Mouse (Mus musculus): ENCODE results near the gene Psmb6.
"Not testable (repeated sequence)": the region's sequence is repeated elsewhere in the genome, so short reads cannot be mapped to it uniquely, and the experiment has no call there.

Psmb6 gene

GRCm38 (mm10) chr11:70523306-70523989 lies 1.7 kb upstream of the Psmb6 start:
- not testable (repeated sequence) for DNase-seq (ENCODE audit: inconsistent ontology term)

GRCm38 (mm10) chr11:70524782-70525181 lies 385 bp upstream of the Psmb6 start:
- no peak for DNase-seq (ENCODE audit: inconsistent ontology term)

GRCm38 (mm10) chr11:70525726-70526125 lies 559 bp downstream of the Psmb6 start:
- DNase-seq (ENCODE audit: inconsistent ontology term) = peak; percentile 9

- no peak for DNase-seq (ENCODE audit: inconsistent ontology term)
These were observed 1.0 kb downstream of the Psmb6 start for GRCm38 (mm10) chr11:70526211-70526610.

GRCm38 (mm10) chr11:70528610-70529009 lies 3.4 kb downstream of the Psmb6 start:
- no peak for DNase-seq (ENCODE audit: inconsistent ontology term)

GRCm38 (mm10) chr11:70531065-70531464 lies 5.9 kb downstream of the Psmb6 start:
- not testable (repeated sequence) for DNase-seq (ENCODE audit: inconsistent ontology term)

GRCm38 (mm10) chr11:70532839-70533238 lies 7.7 kb downstream of the Psmb6 start, which contains the start of gene Gm40193:
Gene Gm40193, minus strand, starts transcription at chr11:70532939.
- no peak for DNase-seq (ENCODE audit: inconsistent ontology term)

- peak; percentile 13 for DNase-seq (ENCODE audit: inconsistent ontology term)
These were observed 14.3 kb downstream of the Psmb6 start for GRCm38 (mm10) chr11:70539423-70539822.

- peak; percentile 97 for DNase-seq (ENCODE audit: inconsistent ontology term)
These were observed 14.9 kb downstream of the Psmb6 start, which contains the start of gene Pld2 for GRCm38 (mm10) chr11:70539877-70540587. Gene Pld2, plus strand, starts transcription at chr11:70540064.

- DNase-seq (ENCODE audit: inconsistent ontology term) = no peak
These were observed 15.8 kb downstream of the Psmb6 start for GRCm38 (mm10) chr11:70540928-70541327.

- no peak for DNase-seq (ENCODE audit: inconsistent ontology term)
These were observed 16.2 kb downstream of the Psmb6 start for GRCm38 (mm10) chr11:70541415-70541814.

- DNase-seq (ENCODE audit: inconsistent ontology term) = no peak
These were observed 19.3 kb downstream of the Psmb6 start for GRCm38 (mm10) chr11:70544496-70544895.

GRCm38 (mm10) chr11:70551526-70551925 lies 26.4 kb downstream of the Psmb6 start:
- no peak for DNase-seq (ENCODE audit: inconsistent ontology term)

GRCm38 (mm10) chr11:70553940-70554339 lies 28.8 kb downstream of the Psmb6 start:
- DNase-seq (ENCODE audit: inconsistent ontology term) = no peak

GRCm38 (mm10) chr11:70557545-70557944 lies 32.4 kb downstream of the Psmb6 start:
- DNase-seq (ENCODE audit: inconsistent ontology term) = no peak

- no peak for DNase-seq (ENCODE audit: inconsistent ontology term)
These were observed 36.7 kb downstream of the Psmb6 start for GRCm38 (mm10) chr11:70561937-70562286.

- peak; percentile 97 for DNase-seq (ENCODE audit: inconsistent ontology term)
These were observed 37.3 kb downstream of the Psmb6 start, which contains the start of gene Mink1 for GRCm38 (mm10) chr11:70562287-70562994. Gene Mink1, plus strand, starts transcription at chr11:70562881.

GRCm38 (mm10) chr11:70562995-70563469 lies 37.9 kb downstream of the Psmb6 start:
- no peak for DNase-seq (ENCODE audit: inconsistent ontology term)

- peak; percentile 46 for DNase-seq (ENCODE audit: inconsistent ontology term)
These were observed 38.5 kb downstream of the Psmb6 start for GRCm38 (mm10) chr11:70563470-70564275.

- DNase-seq (ENCODE audit: inconsistent ontology term) = no peak
These were observed 39.2 kb downstream of the Psmb6 start for GRCm38 (mm10) chr11:70564276-70564873.

GRCm38 (mm10) chr11:70566586-70566985 lies 41.4 kb downstream of the Psmb6 start:
- DNase-seq (ENCODE audit: inconsistent ontology term) = no peak

Data from Muller cell, postnatal 12 days (primary cell).